Mouse (Mus musculus) left cerebral cortex, adult 2 months (tissue): ENCODE results near the gene Ndufs4. TPM values are rescaled to one million over a fixed set of nuclear protein-coding genes. Genes with fewer than 3 reads are reported as not detected.

Experiments
- DNase-seq, 2 experiments: peaks; one replicate each; pipeline ENCODE4 v3.0.0; 2021 to 2022; ENCODE audit warnings: low spot score in 2 of 2, mixed read lengths in 1 of 2; ENCODE audit errors: extremely low spot score in 1 of 2
- H3K27ac ChIP-seq: fragments of 200-600 bp; 2 replicates; pipeline ENCODE4 v1.8.1; 2022
- H3K4me3 ChIP-seq: fragments of 200-600 bp; 2 replicates; pipeline ENCODE4 v1.8.1; 2022
- CTCF ChIP-seq: fragments of 200-600 bp; IDR thresholded peaks from 2 replicates; pipeline ENCODE4 v1.8.1; 2022; ENCODE audit warnings: antibody characterized with exemption, mild to moderate bottlenecking, moderate library complexity
- intact Hi-C: fragments of 180-260 bp; cut with DNase I; formaldehyde crosslinking; loops from one replicate; pipeline ENCODE4 v1.15.1; 2025
- total RNA-seq, 2 experiments: library from RNA; stranded (reverse); gene quantifications; 2 replicates each; pipeline ENCODE4 v1.2.3; 2021

Ndufs4 gene
- total RNA-seq, 2 experiments from 2014 or later = 141 to 154 TPM

DNA sequence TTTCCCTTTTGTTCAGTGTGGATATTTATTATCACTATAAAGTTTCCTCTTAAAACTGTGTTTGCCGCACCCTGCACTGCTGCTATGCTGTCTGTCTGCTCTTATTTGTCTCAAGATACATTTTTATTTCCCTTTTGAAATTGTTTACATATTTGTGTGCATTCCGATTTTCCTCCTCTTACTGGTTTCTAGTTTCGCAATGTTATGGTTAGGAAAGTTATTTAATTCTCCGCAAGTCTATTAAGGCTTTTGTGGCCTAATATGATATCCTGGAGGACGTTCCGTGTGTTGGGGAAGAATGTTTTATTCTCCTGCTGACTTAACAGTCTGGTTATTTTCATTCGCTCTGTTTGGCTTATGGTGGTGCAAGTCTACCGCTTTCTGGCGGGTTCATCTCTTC lies 120.3 kb downstream of the Ndufs4 start:
- no peak overlapping the region for H3K4me3 ChIP-seq
- no peak for DNase-seq
- H3K27ac ChIP-seq = no peak overlapping the region
- TF ChIP-seq CTCF = no peak
- intact Hi-C loops = no loop called here

- Histone ChIP-seq H3K4me3 (no peak overlapping the region), H3K27ac (no peak overlapping the region)
- no peak for TF ChIP-seq CTCF
- DNase-seq = no peak
- intact Hi-C loops = no loop called here
Measured at GRCm38 (mm10) chr13:114260486-114261205, 127.4 kb downstream of the Ndufs4 start.

- Histone ChIP-seq H3K4me3 (no peak overlapping the region), H3K27ac (no peak overlapping the region)
- intact Hi-C loops = no loop called here
- no peak for TF ChIP-seq CTCF
- DNase-seq = no peak
Measured at GRCm38 (mm10) chr13:114254697-114255096, 133.4 kb downstream of the Ndufs4 start.

Other genes with a start within 250 kb of the Ndufs4 start
- 10 to 100 TPM; 10.9 TPM for gene Fst, start 70.7 kb upstream of the Ndufs4 start, total RNA-seq